Comparison of ENCODE assay signal across 28 mouse cellular contexts in genomic region chr12:87212844-87213606, GRCm38 (mm10). TPM values are rescaled to one million over a fixed set of nuclear protein-coding genes. Genes with fewer than 3 reads are reported as not detected.
"Had no signal": no experiment of that assay in that cellular context is flagged by ENCODE, and none has a peak within 500 bp of the region (broad histone marks: within the 10 kb centered on the region; RNA-seq: fewer than 3 reads in every experiment).

No protein-coding gene starts in this region.

- H3K4me3 ChIP-seq: forebrain, embryonic 15.5 days; gastrocnemius, adult 2 months; heart, embryonic 10.5 days; heart, embryonic 12.5 days; hindbrain, embryonic 13.5 days; hindbrain, embryonic 15.5 days; kidney, embryonic 15.5 days; layer of hippocampus, adult 2 months; limb, embryonic 10.5 days; limb, embryonic 12.5 days; liver, embryonic 13.5 days; liver, embryonic 15.5 days had no signal

- H3K4me1 ChIP-seq: forebrain, embryonic 15.5 days; heart, embryonic 10.5 days; heart, embryonic 12.5 days; hindbrain, embryonic 13.5 days; hindbrain, embryonic 15.5 days; kidney, embryonic 15.5 days; limb, embryonic 10.5 days; limb, embryonic 12.5 days; liver, embryonic 13.5 days; liver, embryonic 15.5 days had no signal

- H3K36me3 ChIP-seq: forebrain, embryonic 15.5 days; heart, embryonic 10.5 days; heart, embryonic 12.5 days; hindbrain, embryonic 13.5 days; hindbrain, embryonic 15.5 days; kidney, embryonic 15.5 days; limb, embryonic 10.5 days; limb, embryonic 12.5 days; liver, embryonic 13.5 days; liver, embryonic 15.5 days had no signal

- H3K9me3 ChIP-seq: forebrain, embryonic 15.5 days; heart, embryonic 10.5 days; heart, embryonic 12.5 days; hindbrain, embryonic 13.5 days; hindbrain, embryonic 15.5 days; kidney, embryonic 15.5 days; limb, embryonic 10.5 days; limb, embryonic 12.5 days; liver, embryonic 13.5 days; liver, embryonic 15.5 days had no signal

- H3K4me2 ChIP-seq: forebrain, embryonic 15.5 days; heart, embryonic 12.5 days; hindbrain, embryonic 13.5 days; hindbrain, embryonic 15.5 days; kidney, embryonic 15.5 days; limb, embryonic 12.5 days; liver, embryonic 11.5 days; liver, embryonic 13.5 days; liver, embryonic 15.5 days had no signal

- H3K27ac ChIP-seq: forebrain, embryonic 15.5 days; gastrocnemius, adult 2 months; heart, embryonic 10.5 days; hindbrain, embryonic 13.5 days; hindbrain, embryonic 15.5 days; hindbrain, postnatal 0 days; kidney, embryonic 15.5 days; kidney, postnatal 0 days; layer of hippocampus, adult 2 months; limb, embryonic 10.5 days; limb, embryonic 12.5 days; liver, embryonic 13.5 days; liver, embryonic 15.5 days had no signal

- H3K9ac ChIP-seq: forebrain, embryonic 15.5 days; forebrain, postnatal 0 days; heart, embryonic 12.5 days; hindbrain, embryonic 13.5 days; hindbrain, embryonic 15.5 days; kidney, embryonic 15.5 days; limb, embryonic 12.5 days; liver, embryonic 13.5 days; liver, embryonic 15.5 days had no signal

- H3K27me3 ChIP-seq: forebrain, embryonic 15.5 days; heart, embryonic 12.5 days; hindbrain, embryonic 13.5 days; hindbrain, embryonic 15.5 days; kidney, embryonic 15.5 days; limb, embryonic 12.5 days; liver, embryonic 13.5 days had no signal

- DNase-seq: forebrain, postnatal 0 days; gastrocnemius, adult 2 months; gastrocnemius, postnatal 14 days; gastrocnemius, postnatal 36 days; heart, adult 18-20 months; heart, postnatal 10 days; heart, postnatal 36 days; kidney, adult 11 months; kidney, adult 2 months; kidney, adult 9 months; kidney, postnatal 14 days; kidney, postnatal 4 days; layer of hippocampus, postnatal 36 days; liver; liver, embryonic 13.5 days had no signal

- ATAC-seq: forebrain, embryonic 15.5 days; forebrain, postnatal 0 days; hindbrain, postnatal 0 days had no signal

RNA-seq across cellular contexts. Expression of gene Samd15, which starts 13.5 kb away (rescaled TPM):
- total RNA-seq: gastrocnemius, adult 2 months; gastrocnemius, postnatal 36 days; heart, postnatal 36 days had no signal
- polyA plus RNA-seq: kidney, adult 2 months had no signal

RNA-seq across cellular contexts. Expression of gene Noxred1, which starts 25.5 kb away (rescaled TPM):
- polyA plus RNA-seq: kidney, postnatal 0 days had no signal
